Mouse (Mus musculus) cerebellum, postnatal 36 days (tissue): ENCODE data around the gene Fhit.
A peak's percentile ranks its signal among the peaks of the same experiment; 100 is the strongest.

Experiments used
- DNase-seq, 2 experiments: peaks; one replicate each; pipeline ENCODE4 v3.0.0; 2021 to 2022; ENCODE audit warnings: mixed read lengths in 2 of 2

The Fhit gene

DNA sequence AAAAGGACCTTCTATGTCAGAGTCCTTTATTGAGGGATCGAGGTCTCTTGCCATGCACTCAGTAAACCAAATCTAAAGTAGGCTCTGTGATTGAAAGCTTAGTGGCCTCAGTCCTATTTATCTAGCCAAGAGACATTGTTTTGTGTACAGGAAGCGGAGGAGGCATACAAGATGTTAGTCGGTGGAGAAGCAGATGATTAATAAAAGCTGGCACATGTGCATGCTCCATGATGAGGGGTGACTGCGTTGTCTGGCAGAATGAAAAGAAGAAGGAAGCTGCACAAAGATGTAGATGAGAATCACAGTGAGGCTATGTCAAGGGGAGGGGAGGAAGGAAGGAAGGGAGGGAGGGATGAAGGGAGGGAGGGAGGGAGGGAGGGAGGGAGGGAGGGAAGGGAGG, 481.8 kb downstream of the Fhit start:
- DNase-seq: no peak

DNA sequence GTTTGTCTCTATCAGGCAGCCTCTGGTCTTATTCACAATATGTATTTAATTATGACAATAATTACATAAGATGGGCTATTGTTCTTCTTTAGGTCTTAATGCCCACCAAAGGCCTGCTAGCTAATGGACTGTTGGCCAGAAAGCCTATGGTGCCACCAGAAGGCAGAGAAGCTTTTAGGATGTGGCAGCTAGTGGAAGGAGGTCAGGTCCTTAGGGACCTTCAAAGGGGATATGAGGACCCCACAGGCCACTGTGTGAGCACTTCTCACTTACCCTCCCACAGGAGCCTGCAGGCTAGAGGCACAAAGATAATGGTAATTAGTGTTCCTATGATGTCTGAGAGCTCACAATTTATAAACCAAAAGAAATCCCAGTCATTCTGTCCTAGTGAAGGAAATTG, 482.2 kb downstream of the Fhit start:
- DNase-seq: no peak

DNA sequence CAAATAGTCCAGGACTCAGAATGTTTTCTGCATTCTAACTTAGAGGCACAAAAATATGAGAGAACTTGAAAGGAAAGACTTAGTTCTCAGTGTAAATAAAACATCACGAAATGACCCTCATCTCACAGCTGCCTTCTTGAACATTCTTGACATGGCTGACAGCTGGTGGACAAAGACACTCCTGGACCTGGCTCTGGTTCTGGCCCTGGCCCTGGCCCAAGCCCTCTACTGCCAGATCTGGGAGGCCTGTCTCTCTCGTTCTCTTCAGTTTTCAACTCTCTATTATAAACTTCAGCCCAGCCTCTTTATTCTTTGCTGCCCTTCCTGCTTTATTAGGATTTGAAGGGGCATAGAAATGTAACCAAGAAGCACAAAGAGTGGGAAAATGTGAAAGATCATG, 484.2 kb downstream of the Fhit start:
- DNase-seq: peak; percentile 8 to 17

DNA sequence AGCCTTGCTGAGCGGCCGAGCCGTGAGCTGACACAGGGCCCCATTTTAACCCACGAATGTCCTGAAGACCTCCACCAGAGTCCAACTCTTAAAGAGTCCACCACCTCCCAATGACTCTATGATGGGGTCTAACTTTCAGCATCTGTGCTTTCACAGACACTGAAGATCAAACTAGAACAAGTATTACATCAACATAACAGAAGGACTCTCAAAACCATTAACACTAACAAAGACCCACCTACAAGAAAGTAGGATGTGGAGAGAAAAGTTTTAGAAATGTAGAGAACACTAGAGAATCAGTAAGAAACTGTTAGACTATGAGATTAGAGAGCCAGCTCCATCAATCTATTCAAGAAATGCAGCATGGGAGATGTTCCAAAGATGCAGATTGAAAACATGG, 501.6 kb downstream of the Fhit start:
- no peak for DNase-seq

DNA sequence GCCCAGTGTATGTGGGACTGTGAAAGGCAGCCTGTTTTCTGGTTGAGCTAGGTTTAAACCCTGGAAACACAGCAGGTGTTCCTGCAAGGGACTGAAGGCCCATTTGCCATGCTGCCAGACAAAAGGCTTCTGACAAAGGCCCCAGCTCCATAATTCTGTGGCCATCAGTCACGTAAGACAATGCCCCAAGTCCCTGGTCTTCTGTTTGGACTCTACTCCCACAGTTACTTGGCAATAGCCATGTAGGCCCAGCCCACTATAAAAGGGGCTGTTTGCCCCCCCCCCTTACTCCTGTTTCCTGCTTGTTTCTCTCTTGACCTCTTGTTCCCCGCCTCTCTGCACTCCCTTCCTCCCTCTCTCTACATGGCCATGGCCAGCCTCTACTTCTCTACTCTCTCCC, 502.5 kb downstream of the Fhit start:
- no peak for DNase-seq

DNA sequence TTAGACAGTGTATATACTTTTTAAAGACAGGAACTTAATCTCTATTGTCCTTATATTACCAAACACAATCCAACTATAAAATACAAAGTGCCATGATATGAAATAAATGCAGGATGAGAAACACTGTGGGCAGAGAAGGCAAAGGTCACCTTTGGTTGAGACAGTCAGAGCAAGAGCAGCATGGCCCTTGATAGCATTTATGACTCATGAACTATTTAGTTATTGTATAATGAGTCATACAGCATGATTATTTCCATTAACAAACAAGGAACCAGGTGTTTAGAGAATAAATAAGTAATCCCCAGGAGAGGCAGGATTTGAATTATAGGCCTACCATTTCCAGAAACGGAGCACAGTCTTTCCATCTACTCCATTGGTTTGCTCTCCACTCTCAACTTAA, 503.6 kb downstream of the Fhit start:
- DNase-seq: no peak

DNA sequence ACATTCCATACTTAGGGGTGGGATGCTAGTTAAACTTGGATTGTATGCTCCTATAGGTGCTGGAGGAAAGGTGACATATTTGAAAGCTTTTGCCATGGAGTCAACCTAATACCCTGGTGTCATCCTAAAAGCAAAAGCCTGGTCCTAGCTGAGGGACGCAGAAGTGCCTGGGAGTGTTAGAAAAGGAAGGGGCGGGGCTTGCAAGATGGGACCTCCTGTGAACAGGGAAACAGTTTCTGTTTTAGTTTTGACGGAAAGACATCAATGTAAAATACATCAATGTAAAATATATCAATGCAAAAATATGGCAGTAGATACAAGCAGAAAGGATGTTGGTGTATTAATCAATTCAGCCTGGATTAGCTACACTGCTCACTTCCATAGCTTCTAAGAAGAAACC, 504.5 kb downstream of the Fhit start:
- no peak for DNase-seq

DNA sequence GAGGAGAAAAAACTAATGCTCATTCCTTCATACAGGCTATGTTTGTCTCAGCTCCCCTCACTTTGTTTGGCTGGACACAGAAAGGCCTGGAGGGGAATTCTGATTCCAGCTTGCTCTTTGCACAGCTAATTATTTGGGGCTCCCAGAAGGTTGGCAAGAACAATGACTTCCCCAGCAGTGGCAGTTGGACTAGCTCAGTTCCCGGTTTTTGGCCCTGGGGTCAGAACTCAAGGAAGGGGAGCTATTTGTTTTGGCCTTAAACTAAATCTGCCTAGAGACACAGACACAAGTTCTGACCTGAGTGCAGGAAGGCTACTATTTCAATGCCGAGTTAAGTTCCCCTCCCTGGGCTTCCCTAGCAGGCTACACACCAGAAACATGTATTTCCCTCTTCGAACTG, 506.0 kb downstream of the Fhit start:
- no peak for DNase-seq

DNA sequence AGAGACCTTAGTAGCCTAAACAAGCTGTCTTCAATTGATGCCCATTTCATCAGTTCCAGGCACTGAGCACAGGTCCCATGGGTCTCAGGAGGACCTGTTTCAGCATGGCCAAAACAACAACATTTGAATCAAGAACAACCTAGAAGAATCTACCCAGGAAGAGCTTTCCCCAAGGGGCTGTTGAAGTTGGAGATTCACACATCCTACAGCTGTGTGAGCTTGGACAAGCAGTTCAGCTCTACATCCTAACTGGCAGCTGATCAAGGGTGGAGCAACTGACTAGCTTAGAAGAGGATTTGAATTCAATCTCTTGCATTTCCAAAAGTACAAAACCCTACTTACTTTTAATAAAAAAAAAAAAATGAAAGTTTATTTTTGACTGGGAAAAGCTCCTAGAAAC, 514.0 kb downstream of the Fhit start:
- DNase-seq: no peak

DNA sequence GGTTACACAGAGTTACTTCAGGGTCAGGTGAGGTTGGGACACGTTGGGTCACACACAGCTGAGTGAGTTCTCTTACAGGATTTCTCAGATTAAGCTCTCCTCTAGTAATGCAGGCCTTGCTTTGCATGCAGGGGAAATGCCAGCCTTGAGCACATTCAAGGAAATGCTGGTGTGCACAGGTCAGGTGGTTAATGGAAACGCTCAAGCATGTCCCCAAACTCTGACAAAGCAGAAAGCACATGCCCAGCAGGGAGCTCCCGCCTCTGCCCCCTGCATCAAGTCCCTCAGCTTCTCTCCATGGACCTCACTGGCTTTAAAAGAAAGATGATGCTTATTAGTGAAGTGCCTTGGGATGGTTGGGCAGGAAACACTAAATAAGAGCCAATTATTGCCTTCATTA, 530.1 kb downstream of the Fhit start:
- no peak for DNase-seq

DNA sequence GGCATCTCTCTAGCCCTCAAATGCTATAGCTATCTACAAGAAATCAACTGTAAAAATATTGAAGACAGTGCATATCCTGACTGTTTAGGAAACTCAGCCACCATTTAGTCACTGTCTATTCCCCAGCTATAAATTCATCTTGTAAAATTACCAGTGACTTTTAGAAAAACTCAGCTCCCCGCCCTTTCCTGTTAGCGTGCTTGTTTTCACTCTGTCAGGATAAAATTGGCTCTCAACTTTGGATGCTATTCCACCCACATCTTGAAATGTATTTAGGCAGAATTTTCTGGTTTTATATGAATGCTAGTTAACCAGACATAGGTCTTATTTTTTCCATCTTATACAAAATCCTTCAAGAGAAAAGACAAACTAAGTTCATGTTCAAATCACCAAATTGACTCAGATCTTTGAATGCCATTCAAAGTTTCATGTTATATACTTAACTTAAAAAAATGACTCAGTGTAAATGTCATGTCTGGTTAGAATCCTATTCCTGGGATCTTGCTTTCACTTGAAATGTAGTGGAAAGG, 530.9 kb downstream of the Fhit start:
- no peak for DNase-seq

DNA sequence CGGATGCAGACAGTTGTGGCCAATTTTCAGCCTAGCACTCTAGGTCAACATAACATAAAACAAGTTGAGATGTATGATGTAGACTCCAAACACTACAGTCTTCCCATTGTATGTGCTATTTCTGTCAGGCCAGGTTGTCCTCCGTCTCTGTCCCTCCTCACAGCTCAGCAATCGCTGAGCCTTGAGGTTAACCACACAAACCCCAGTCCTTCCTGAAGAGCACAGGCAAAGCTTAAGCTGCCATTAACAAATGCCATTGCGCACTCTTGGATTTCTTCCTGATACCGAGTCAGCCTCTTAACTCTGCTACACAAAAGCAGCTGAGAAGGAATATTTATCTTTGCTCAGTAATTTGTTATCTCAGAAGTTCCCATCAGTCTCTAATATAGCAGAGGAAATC, 568.4 kb downstream of the Fhit start:
- no peak for DNase-seq

DNA sequence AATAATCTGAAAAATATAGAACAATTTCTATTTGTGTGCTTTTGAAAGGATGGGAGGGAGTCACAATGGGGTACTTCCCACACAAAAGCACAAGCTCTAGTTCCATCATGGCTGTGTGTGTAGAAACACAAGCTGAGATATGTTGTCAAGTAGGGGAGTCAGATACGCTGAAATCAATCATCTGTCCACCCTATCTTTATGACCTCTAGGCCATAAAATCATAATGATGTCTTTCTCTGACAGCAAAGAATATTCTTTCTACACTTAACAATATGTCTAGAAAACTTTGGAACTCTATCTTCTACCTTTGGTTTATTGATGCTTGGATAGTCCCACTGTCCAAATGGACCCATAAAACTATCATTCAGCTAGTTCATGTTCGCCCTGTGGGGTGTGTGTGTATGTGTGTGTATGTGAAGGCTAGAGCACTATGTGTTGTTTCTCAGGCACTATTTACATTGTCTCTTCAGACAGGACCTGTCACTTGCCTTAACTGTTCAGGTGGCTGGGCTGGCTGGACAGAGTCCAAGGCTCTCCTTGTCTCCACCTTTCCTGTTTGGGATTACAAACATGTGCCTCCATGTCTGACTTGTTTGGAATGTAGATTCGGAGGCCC, 592.8 kb downstream of the Fhit start:
- DNase-seq: no peak

DNA sequence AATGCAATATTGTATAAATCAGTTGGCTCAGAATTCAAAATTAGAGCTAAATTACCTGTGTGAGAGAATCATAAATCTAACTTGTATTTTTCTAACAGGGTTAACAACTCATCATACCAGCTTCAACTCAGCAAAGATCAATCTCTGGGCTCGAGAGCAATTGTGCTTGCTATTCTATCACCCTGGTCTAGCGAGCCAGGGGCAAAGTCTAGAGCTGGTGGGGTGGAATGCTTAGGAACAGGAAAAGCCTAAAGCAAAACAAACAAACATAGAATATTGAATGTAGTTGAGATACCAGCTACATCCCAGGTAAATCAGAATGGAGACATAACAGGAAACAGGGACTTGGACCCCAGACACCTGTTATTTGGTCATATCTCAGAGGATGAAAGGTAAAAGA, 594.1 kb downstream of the Fhit start:
- no peak for DNase-seq

DNA sequence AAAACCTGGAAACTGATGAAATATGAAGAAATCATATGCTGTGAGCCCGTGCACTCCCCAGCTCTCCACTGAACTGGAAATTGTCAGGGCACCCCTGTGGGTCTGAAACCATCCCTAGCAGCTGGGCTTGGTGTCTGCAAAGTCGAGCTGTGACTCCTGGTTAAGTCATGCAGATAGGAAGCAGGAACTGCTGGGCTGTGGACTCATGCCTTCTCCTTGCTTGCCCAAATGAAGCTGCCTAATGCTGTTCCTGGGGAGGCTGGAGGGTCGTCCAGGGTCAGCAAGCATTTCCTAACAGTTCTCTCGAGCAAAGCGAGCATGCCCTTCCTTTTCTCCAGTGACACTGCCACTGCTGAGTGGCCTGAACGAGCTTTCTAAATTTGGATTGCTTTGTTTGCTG, 607.1 kb downstream of the Fhit start:
- DNase-seq: no peak

DNA sequence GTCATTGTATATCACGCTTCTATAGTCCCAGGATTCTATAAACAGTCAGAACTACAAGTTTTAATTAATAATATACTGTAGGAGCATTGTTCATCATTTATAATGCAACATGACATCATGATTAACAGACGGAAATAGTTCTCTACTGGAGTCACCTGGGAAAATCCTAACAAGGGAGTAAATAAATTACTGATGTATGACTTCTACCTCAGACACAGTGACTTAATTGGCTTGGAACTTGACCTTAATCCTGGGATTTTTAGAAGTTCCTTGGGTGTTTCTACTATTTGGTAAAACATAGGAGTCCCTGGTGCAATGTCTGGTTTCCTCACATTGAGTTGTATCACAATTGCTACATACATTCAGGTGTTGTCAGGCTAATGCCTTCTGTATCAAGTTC, 613.2 kb downstream of the Fhit start:
- DNase-seq: no peak

DNA sequence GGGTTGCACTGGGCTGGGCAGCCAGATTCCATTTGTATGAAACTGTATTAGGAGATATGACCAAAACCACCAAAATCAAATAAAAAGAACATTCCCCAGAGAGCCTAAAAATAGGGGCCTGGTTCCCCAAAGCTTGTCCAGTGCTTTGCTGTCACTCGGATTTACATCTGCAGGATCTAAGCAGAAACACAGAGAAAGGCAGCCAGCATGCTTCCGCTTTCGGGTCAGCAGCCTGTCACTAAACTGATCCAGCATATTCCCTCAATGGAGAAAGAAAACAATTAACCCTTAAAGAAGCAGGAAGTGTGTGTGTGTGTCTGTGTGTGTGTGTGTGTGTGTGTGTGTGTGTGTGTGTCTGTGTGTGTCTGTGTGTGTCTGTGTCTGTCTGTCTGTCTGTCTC, 615.9 kb downstream of the Fhit start:
- DNase-seq: no peak

DNA sequence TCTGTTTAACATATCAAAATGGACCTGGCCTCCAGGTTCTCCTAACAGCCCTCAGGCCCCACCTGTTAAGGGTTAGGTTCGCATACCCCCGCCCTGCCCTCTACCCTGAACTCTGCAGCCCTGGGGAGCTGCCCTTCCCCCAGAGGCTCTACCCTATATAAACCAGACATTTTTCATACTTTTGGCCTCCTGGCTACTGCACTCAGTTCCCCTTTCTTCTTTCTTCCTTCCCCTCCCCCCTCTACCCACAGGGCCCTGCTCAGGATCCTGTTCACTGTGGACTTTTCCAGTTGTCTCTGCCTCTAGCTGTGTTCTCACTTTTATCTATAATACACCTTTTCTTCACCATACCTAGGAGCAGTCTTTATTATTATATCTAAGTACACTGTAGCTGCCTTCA, 627.0 kb downstream of the Fhit start:
- DNase-seq: no peak

DNA sequence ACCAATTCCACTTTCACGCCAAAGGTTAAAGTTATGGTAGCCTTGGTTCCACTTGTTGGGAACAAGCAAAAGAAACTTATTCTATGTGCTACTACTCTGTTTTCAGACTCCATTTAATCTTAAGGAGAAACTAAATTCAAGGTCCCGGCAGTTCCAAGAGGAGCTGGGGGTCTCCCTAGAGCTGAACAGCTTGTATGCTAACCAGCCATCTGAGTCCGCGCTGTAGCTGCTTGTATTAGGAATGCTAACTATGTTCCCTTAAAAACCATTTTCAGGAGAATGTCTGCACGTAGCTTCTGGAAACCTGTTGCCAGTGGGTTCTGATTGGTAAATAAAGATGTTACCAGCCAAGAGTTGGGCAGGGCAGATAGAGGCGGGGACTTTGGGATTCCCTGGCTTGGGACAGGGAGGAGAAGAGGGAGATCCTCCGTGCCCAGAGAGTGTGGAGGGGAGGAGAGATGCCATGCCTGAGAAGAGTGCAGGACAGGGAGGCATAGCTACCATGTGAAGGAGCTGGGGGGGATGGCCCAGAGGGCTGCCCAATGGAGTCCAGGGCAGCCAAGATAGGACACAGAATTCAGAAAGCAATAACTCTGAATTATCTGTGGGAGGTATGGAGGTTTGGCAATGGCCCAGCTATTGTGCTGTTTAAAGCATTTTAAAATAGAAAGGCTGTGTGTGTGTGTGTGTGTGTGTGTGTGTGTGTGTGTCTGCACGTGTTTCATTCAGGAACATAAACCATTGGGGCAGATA, 629.9 kb downstream of the Fhit start:
- no peak for DNase-seq

DNA sequence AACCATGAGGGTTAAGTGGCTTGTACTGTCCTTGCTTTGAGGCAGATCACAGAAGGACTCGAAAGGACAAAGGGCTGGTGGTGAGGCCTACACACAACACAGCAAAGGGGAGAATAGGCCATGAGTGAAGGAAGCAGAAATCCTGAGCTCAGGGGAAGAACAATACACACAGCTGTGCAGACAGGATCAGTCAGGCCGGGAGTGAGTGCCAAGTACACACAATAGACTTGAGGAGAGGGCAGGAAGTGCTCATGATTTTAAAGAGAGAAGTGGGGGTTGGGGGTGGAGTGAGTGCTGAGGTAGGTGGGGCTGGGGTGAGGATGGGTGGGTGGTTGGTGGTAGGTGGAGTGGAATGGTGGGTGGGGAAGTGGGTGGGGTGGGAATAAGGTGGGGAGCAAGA, 635.0 kb downstream of the Fhit start:
- no peak for DNase-seq

DNA sequence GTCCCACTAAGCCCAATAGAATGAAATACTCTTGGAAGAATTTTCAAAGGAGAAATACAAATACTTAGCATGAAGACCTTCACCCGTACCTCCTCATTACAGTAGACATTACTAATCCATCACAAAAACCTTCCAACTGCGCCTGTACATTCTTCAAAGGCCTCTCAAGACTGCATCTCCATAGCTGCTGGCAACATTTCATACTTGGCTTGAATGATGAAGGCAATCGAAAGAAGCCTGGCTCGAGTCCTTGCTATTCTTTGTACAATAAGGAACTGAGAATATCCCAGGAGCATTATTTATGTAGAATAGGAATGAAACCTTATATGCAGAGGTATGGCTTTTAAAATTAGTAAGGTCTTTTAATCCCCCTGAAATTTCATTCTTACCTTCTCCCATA, 636.0 kb downstream of the Fhit start:
- DNase-seq: no peak

DNA sequence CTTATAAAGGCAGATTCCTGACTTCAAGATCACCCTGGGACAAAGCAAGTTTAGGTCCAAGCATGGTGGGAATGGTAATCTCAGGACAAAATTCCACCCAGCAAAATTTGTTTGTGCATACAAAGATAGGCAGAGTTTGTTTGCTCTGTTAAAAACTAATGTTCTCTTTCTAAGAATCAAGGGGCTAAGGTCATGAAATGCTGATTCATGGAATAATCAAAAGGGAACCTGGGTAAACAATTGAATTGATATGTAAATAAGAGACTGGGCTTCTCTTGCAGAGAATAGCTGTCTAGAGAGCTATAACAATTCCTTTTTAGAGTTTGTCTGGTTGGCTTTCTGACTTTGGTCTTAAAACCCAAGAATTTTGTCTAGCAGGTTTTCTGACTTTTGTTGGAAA, 647.8 kb downstream of the Fhit start:
- DNase-seq: no peak

DNA sequence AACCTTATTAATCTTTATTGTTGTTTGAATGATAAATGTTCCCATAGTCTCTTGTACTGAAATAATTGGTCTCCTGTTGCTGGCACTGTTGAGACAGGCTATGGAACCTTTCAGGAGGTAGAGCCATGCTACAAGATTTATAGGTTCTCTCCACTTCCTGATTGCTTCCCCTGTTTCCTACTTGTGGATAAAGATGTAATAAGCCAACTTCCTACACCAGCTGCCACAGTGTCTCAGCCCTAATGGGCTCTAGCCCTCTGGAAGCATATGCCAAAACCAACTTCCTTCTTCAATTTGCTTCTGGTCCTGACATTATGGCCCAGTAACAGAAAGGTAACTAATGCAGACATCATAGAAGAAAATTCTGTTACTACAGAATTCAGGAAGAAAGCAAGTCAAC, 652.6 kb downstream of the Fhit start:
- DNase-seq: no peak

DNA sequence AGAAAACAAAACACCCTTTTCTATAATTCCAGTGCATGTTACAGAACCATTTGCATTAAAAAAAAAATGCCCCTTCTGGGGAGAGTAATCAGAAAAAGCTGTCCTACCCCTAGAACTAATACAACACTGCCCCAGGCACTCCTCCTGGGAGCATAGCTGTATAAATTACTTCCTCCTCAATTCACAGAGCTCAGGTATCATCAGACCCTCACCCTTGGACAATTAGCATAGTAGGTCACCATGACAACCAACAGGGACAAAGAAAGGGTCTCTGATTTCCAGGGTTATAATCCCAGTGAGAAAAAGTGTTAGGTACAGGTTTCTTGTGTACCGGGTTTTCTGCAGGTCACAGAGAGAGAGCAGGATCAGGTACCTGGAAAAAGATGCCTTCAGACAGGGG, 654.3 kb downstream of the Fhit start:
- no peak for DNase-seq

DNA sequence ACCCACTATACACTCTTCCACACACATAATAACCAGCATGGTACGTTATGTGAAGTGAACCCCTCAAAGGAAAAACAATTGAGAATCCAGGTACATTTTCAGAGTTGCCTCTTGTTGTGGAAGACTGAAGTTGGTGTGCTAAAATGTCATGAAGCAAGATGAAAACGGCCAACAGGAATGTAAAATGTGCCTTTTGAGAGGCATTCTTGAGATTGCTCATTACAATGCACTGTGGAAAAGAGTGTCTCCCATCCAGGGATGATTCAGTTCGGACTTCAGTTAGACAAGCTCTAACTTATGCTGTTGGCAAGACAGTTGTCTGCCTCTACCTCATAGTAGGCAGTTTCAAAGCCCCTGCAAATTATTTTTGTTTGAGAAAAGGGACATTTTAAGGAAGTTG, 676.0 kb downstream of the Fhit start:
- no peak for DNase-seq
